Mouse (Mus musculus) forebrain, embryonic 10.5 days (tissue): ENCODE results near the gene Spon1. TPM values are rescaled to one million over a fixed set of nuclear protein-coding genes. Genes with fewer than 3 reads are reported as not detected.

Source experiments
- DNase-seq: peaks from one replicate; pipeline ENCODE4 v3.0.0-alpha.2; 2017; ENCODE audit warnings: low spot score; ENCODE audit errors: extremely low spot score
- H3K27ac ChIP-seq: fragments of 300-500 bp; sonication (generic); 2 replicates; pipeline ENCODE4 v1.5.1; 2016; ENCODE audit warnings: mild to moderate bottlenecking
- H3K27me3 ChIP-seq: fragments of 300-500 bp; sonication (generic); 2 replicates; pipeline ENCODE4 v1.6.1; 2016; ENCODE audit warnings: mild to moderate bottlenecking; ENCODE audit not compliant: poor library complexity, severe bottlenecking
- H3K36me3 ChIP-seq: fragments of 300-500 bp; sonication (generic); replicated peaks from 2 replicates; pipeline ENCODE4 v1.6.1; 2016; ENCODE audit warnings: mild to moderate bottlenecking, moderate library complexity
- H3K4me1 ChIP-seq: fragments of 300-500 bp; sonication (generic); 2 replicates; pipeline ENCODE4 v1.6.1; 2016
- H3K4me3 ChIP-seq: fragments of 300-500 bp; sonication (generic); 2 replicates; pipeline ENCODE4 v1.5.1; 2016; ENCODE audit warnings: mild to moderate bottlenecking, moderate library complexity
- H3K9me3 ChIP-seq: fragments of 300-500 bp; sonication (generic); 2 replicates; pipeline ENCODE4 v1.6.1; 2016; ENCODE audit warnings: mild to moderate bottlenecking, moderate library complexity
- WGBS: fragments of 180-500 bp; shearing (Covaris S2); methylation state at CpG from one replicate; pipeline ENCODE4 v1.1.7; 2016; 5-methylcytosine and 5-hydroxymethylcytosine counted together
- polyA plus RNA-seq: library from polyadenylated mRNA; unstranded; fragments of >200 nt; fragmentation: Nextera tagmentation; extraction: Ambion mirVana; gene quantifications from 2 replicates; pipeline ENCODE4 v1.2.1, GENCODE M21; 2016

The Spon1 gene
- polyA plus RNA-seq, 1 experiment from 2014 or later, result 10.3 TPM

GRCm38 (mm10) chr7:114029596-114029995 lies 263.8 kb downstream of the Spon1 start:
- no peaks in the 10 kb centered on the region for H3K4me1 ChIP-seq
- no peak overlapping the region for H3K4me3 ChIP-seq
- 89% methylated on average over 6 of the region's 6 CpGs for WGBS
- H3K36me3 ChIP-seq, result no peaks in the 10 kb centered on the region
- DNase-seq, result no peak
- H3K27ac ChIP-seq, result no peak overlapping the region
- H3K9me3 ChIP-seq, result no peaks in the 10 kb centered on the region
- no peaks in the 10 kb centered on the region for H3K27me3 ChIP-seq

- no peaks in the 10 kb centered on the region for H3K27me3 ChIP-seq
- no peaks in the 10 kb centered on the region for H3K4me1 ChIP-seq
- WGBS, result 90% methylated on average over 4 of the region's 4 CpGs
- no peak overlapping the region for H3K4me3 ChIP-seq
- peaks cover 19% of the 10 kb centered on the region for H3K36me3 ChIP-seq
- no peaks in the 10 kb centered on the region for H3K9me3 ChIP-seq
- DNase-seq, result no peak
- H3K27ac ChIP-seq, result no peak overlapping the region
Observed at GRCm38 (mm10) chr7:114037237-114037636, 271.4 kb downstream of the Spon1 start.

- no peak overlapping the region for H3K27ac ChIP-seq
- H3K4me1 ChIP-seq, result peaks cover 12% of the 10 kb centered on the region; the same call in 1 of the 2 replicates
- DNase-seq, result no peak
- H3K9me3 ChIP-seq, result no peaks in the 10 kb centered on the region
- peaks cover 19% of the 10 kb centered on the region for H3K36me3 ChIP-seq
- H3K4me3 ChIP-seq, result no peak overlapping the region
- no peaks in the 10 kb centered on the region for H3K27me3 ChIP-seq
- 86% methylated on average over 4 of the region's 4 CpGs for WGBS
Observed at GRCm38 (mm10) chr7:114041349-114041748, 275.6 kb downstream of the Spon1 start.

GRCm38 (mm10) chr7:114042973-114043928 lies 277.5 kb downstream of the Spon1 start:
- Histone ChIP-seq H3K9me3 (no peaks in the 10 kb centered on the region), H3K27me3 (no peaks in the 10 kb centered on the region), H3K4me1 (peaks cover 12% of the 10 kb centered on the region; the same call in 1 of the 2 replicates), H3K27ac (no peak overlapping the region), H3K36me3 (peaks cover 25% of the 10 kb centered on the region), H3K4me3 (no peak overlapping the region)
- WGBS, result 85% methylated on average over 26 of the region's 26 CpGs
- DNase-seq, result no peak

- H3K4me3 ChIP-seq, result no peak overlapping the region
- H3K36me3 ChIP-seq, result peaks cover 26% of the 10 kb centered on the region
- no peak overlapping the region for H3K27ac ChIP-seq
- 83% methylated on average over 6 of the region's 6 CpGs for WGBS
- DNase-seq, result no peak
- peaks cover 12% of the 10 kb centered on the region; the same call in 1 of the 2 replicates for H3K4me1 ChIP-seq
- H3K9me3 ChIP-seq, result no peaks in the 10 kb centered on the region
- H3K27me3 ChIP-seq, result no peaks in the 10 kb centered on the region
Observed at GRCm38 (mm10) chr7:114043929-114044549, 278.2 kb downstream of the Spon1 start.

GRCm38 (mm10) chr7:114045814-114046213 lies 280.0 kb downstream of the Spon1 start:
- Histone ChIP-seq H3K9me3 (no peaks in the 10 kb centered on the region), H3K27me3 (no peaks in the 10 kb centered on the region), H3K4me1 (peaks cover 12% of the 10 kb centered on the region; the same call in 1 of the 2 replicates), H3K36me3 (peaks cover 14% of the 10 kb centered on the region), H3K27ac (no peak overlapping the region), H3K4me3 (no peak overlapping the region)
- DNase-seq, result no peak
- WGBS, result 88% methylated on average over 2 of the region's 2 CpGs

- 86% methylated on average over 4 of the region's 4 CpGs for WGBS
- no peak for DNase-seq
- H3K9me3 ChIP-seq, result no peaks in the 10 kb centered on the region
- no peak overlapping the region for H3K4me3 ChIP-seq
- H3K36me3 ChIP-seq, result peaks cover 16% of the 10 kb centered on the region
- H3K4me1 ChIP-seq, result no peaks in the 10 kb centered on the region
- H3K27ac ChIP-seq, result no peak overlapping the region
- H3K27me3 ChIP-seq, result no peaks in the 10 kb centered on the region
Observed at GRCm38 (mm10) chr7:114053720-114054119, 287.9 kb downstream of the Spon1 start.

- Histone ChIP-seq H3K36me3 (peaks cover 8% of the 10 kb centered on the region; the same call in 1 of the 2 replicates), H3K27ac (no peak overlapping the region), H3K27me3 (no peaks in the 10 kb centered on the region), H3K4me3 (no peak overlapping the region), H3K9me3 (no peaks in the 10 kb centered on the region), H3K4me1 (no peaks in the 10 kb centered on the region)
- 95% methylated on average over 16 of the region's 16 CpGs for whole genome bisulfite sequencing
- no peak for DNase-seq
Observed at GRCm38 (mm10) chr7:114058166-114058565, 292.4 kb downstream of the Spon1 start.

GRCm38 (mm10) chr7:114058927-114059441 lies 293.2 kb downstream of the Spon1 start:
- Histone ChIP-seq H3K36me3 (peaks cover 8% of the 10 kb centered on the region; the same call in 1 of the 2 replicates), H3K4me3 (no peak overlapping the region), H3K27me3 (no peaks in the 10 kb centered on the region), H3K4me1 (0 out of 2 replicates have a peak, but pooled peaks cover 3% of the 10 kb centered on the region), H3K9me3 (no peaks in the 10 kb centered on the region), H3K27ac (no peak overlapping the region)
- DNase-seq, result no peak
- WGBS, result 93% methylated on average over 6 of the region's 6 CpGs

- Histone ChIP-seq H3K27me3 (no peaks in the 10 kb centered on the region), H3K27ac (no peak overlapping the region), H3K4me1 (peaks cover 9% of the 10 kb centered on the region), H3K9me3 (no peaks in the 10 kb centered on the region), H3K4me3 (no peak overlapping the region), H3K36me3 (peaks cover 3% of the 10 kb centered on the region; the same call in 1 of the 2 replicates)
- no peak for DNase-seq
- WGBS, result 93% methylated on average over 6 of the region's 6 CpGs
Observed at GRCm38 (mm10) chr7:114060445-114060844, 294.6 kb downstream of the Spon1 start.

GRCm38 (mm10) chr7:114062451-114062850 lies 296.7 kb downstream of the Spon1 start:
- 78% methylated on average over 1 of the region's 1 CpGs for WGBS
- no peak overlapping the region for H3K27ac ChIP-seq

GRCm38 (mm10) chr7:114063534-114063933 lies 297.7 kb downstream of the Spon1 start:
- no peaks in the 10 kb centered on the region for H3K9me3 ChIP-seq
- no peaks in the 10 kb centered on the region; the same call in 1 of the 2 replicates for H3K36me3 ChIP-seq
- no peak overlapping the region for H3K4me3 ChIP-seq
- H3K27me3 ChIP-seq, result no peaks in the 10 kb centered on the region
- no peak for DNase-seq
- H3K4me1 ChIP-seq, result peaks cover 25% of the 10 kb centered on the region
- no peak overlapping the region for H3K27ac ChIP-seq
- WGBS, result 80% methylated on average over 8 of the region's 8 CpGs

More at GRCm38 (mm10) chr7:114062451-114062850, 296.7 kb downstream of the Spon1 start:
- H3K36me3 ChIP-seq, result 0 out of 2 replicates have a peak, but pooled peaks cover 3% of the 10 kb centered on the region
- H3K9me3 ChIP-seq, result no peaks in the 10 kb centered on the region
- H3K4me1 ChIP-seq, result peaks cover 25% of the 10 kb centered on the region
- DNase-seq, result no peak
- H3K27me3 ChIP-seq, result no peaks in the 10 kb centered on the region
- H3K4me3 ChIP-seq, result no peak overlapping the region
